Mouse (Mus musculus) embryonic facial prominence, embryonic 12.5 days (tissue): ENCODE data around the gene Ofd1. TPM values are rescaled to one million over a fixed set of nuclear protein-coding genes. Genes with fewer than 3 reads are reported as not detected.

Source experiments
- ATAC-seq: fragments of 200-750 bp; cut with Nextera tagmentation; 2 replicates; pipeline ENCODE4 v1.8.0; 2017; ENCODE audit not compliant: insufficient number of reproducible peaks, insufficient read depth, low FRiP score, low TSS enrichment
- H3K27ac ChIP-seq: fragments of 300-500 bp; sonication (generic); 2 replicates; pipeline ENCODE4 v1.5.1; 2016; ENCODE audit warnings: mild to moderate bottlenecking
- H3K27me3 ChIP-seq: fragments of 300-500 bp; sonication (generic); 2 replicates; pipeline ENCODE4 v1.6.1; 2016; ENCODE audit warnings: mild to moderate bottlenecking, moderate library complexity
- H3K36me3 ChIP-seq: fragments of 300-500 bp; sonication (generic); 2 replicates; pipeline ENCODE4 v1.6.1; 2016; ENCODE audit warnings: mild to moderate bottlenecking
- H3K4me1 ChIP-seq: fragments of 300-500 bp; sonication (generic); 2 replicates; pipeline ENCODE4 v1.6.1; 2016
- H3K4me2 ChIP-seq: fragments of 300-500 bp; sonication (generic); replicated peaks from 2 replicates; pipeline ENCODE4 v1.6.1; 2016; ENCODE audit warnings: mild to moderate bottlenecking, moderate library complexity
- H3K4me3 ChIP-seq: fragments of 300-500 bp; sonication (generic); 2 replicates; pipeline ENCODE4 v1.5.1; 2016; ENCODE audit warnings: mild to moderate bottlenecking
- H3K9ac ChIP-seq: fragments of 300-500 bp; sonication (generic); 2 replicates; pipeline ENCODE4 v1.6.1; 2016; ENCODE audit warnings: mild to moderate bottlenecking, moderate library complexity
- H3K9me3 ChIP-seq: fragments of 300-500 bp; sonication (generic); 2 replicates; pipeline ENCODE4 v1.6.1; 2016; ENCODE audit warnings: mild to moderate bottlenecking, moderate library complexity
- WGBS: fragments of 180-500 bp; shearing (Covaris S2); methylation state at CpG from one replicate; pipeline ENCODE4 v1.1.7; 2016; 5-methylcytosine and 5-hydroxymethylcytosine counted together
- polyA plus RNA-seq: library from polyadenylated mRNA; unstranded; fragments of >200 nt; fragmentation: Nextera tagmentation; extraction: Ambion mirVana; gene quantifications from 2 replicates; pipeline ENCODE4 v1.2.1, GENCODE M21; 2016

Ofd1 gene
- polyA plus RNA-seq, 1 experiment from 2014 or later: 9.1 TPM

GRCm38 (mm10) chrX:166358955-166359354 lies 81.5 kb downstream of the Ofd1 start:
- no peaks in the 10 kb centered on the region for H3K9me3 ChIP-seq
- ATAC-seq: no peak
- no peaks in the 10 kb centered on the region for H3K36me3 ChIP-seq
- H3K27me3 ChIP-seq: peaks cover 12% of the 10 kb centered on the region
- H3K9ac ChIP-seq: no peak overlapping the region
- no peak overlapping the region for H3K27ac ChIP-seq
- H3K4me3 ChIP-seq: no peak overlapping the region
- H3K4me1 ChIP-seq: no peaks in the 10 kb centered on the region
- no peak overlapping the region for H3K4me2 ChIP-seq
- 67% methylated on average over 2 of the region's 2 CpGs for WGBS

- H3K27me3 ChIP-seq: peaks cover 12% of the 10 kb centered on the region
- no peak overlapping the region for H3K4me2 ChIP-seq
- no peaks in the 10 kb centered on the region for H3K4me1 ChIP-seq
- H3K36me3 ChIP-seq: no peaks in the 10 kb centered on the region
- H3K9me3 ChIP-seq: no peaks in the 10 kb centered on the region
- no peak overlapping the region for H3K4me3 ChIP-seq
- H3K9ac ChIP-seq: no peak overlapping the region
- ATAC-seq: no peak
- WGBS: 85% methylated on average over 3 of the region's 3 CpGs
- H3K27ac ChIP-seq: no peak overlapping the region
These were observed 84.2 kb downstream of the Ofd1 start for GRCm38 (mm10) chrX:166356276-166356675.

GRCm38 (mm10) chrX:166354913-166355312 lies 85.6 kb downstream of the Ofd1 start:
- Histone ChIP-seq H3K4me2 (no peak overlapping the region), H3K36me3 (no peaks in the 10 kb centered on the region), H3K9ac (no peak overlapping the region), H3K9me3 (no peaks in the 10 kb centered on the region), H3K27me3 (peaks cover 12% of the 10 kb centered on the region), H3K4me1 (no peaks in the 10 kb centered on the region), H3K4me3 (no peak overlapping the region), H3K27ac (no peak overlapping the region)
- no peak for ATAC-seq
- WGBS: 91% methylated on average over 1 of the region's 1 CpGs

- H3K36me3 ChIP-seq: no peaks in the 10 kb centered on the region
- H3K27me3 ChIP-seq: peaks cover 11% of the 10 kb centered on the region; the same call in 1 of the 2 replicates
- H3K27ac ChIP-seq: no peak overlapping the region
- H3K9me3 ChIP-seq: no peaks in the 10 kb centered on the region
- H3K4me1 ChIP-seq: no peaks in the 10 kb centered on the region
- H3K9ac ChIP-seq: no peak overlapping the region
- H3K4me2 ChIP-seq: no peak overlapping the region
- no peak overlapping the region for H3K4me3 ChIP-seq
- ATAC-seq: no peak
- WGBS: 55% methylated on average over 2 of the region's 2 CpGs
These were observed 87.1 kb downstream of the Ofd1 start for GRCm38 (mm10) chrX:166353412-166353811.

GRCm38 (mm10) chrX:166351790-166352189 lies 88.7 kb downstream of the Ofd1 start:
- Histone ChIP-seq H3K9me3 (no peaks in the 10 kb centered on the region), H3K9ac (no peak overlapping the region), H3K27ac (no peak overlapping the region), H3K36me3 (no peaks in the 10 kb centered on the region), H3K4me1 (no peaks in the 10 kb centered on the region), H3K4me3 (no peak overlapping the region), H3K4me2 (no peak overlapping the region), H3K27me3 (peaks cover 9% of the 10 kb centered on the region; the same call in 1 of the 2 replicates)
- WGBS: 29% methylated on average over 6 of the region's 6 CpGs
- ATAC-seq: no peak

GRCm38 (mm10) chrX:166348634-166349033 lies 91.9 kb downstream of the Ofd1 start:
- WGBS: 73% methylated on average over 4 of the region's 4 CpGs
- no peak for ATAC-seq
- Histone ChIP-seq H3K27ac (no peak overlapping the region), H3K9ac (no peak overlapping the region), H3K36me3 (no peaks in the 10 kb centered on the region), H3K4me2 (no peak overlapping the region), H3K4me3 (no peak overlapping the region), H3K4me1 (no peaks in the 10 kb centered on the region), H3K27me3 (peaks cover 3% of the 10 kb centered on the region; the same call in 1 of the 2 replicates), H3K9me3 (no peaks in the 10 kb centered on the region)

- Histone ChIP-seq H3K27ac (no peak overlapping the region), H3K9me3 (no peaks in the 10 kb centered on the region), H3K36me3 (no peaks in the 10 kb centered on the region), H3K4me2 (no peak overlapping the region), H3K4me1 (no peaks in the 10 kb centered on the region), H3K27me3 (peaks cover 3% of the 10 kb centered on the region; the same call in 1 of the 2 replicates), H3K9ac (no peak overlapping the region), H3K4me3 (no peak overlapping the region)
- WGBS: 69% methylated on average over 6 of the region's 6 CpGs
- ATAC-seq: no peak
These were observed 92.4 kb downstream of the Ofd1 start for GRCm38 (mm10) chrX:166348086-166348485.

GRCm38 (mm10) chrX:166344228-166345015 lies 96.1 kb downstream of the Ofd1 start:
- H3K27me3 ChIP-seq: peaks cover 3% of the 10 kb centered on the region; the same call in 1 of the 2 replicates
- 0 out of 2 replicates have a peak overlapping the region, but pooled peaks have one; percentile 19 for H3K9ac ChIP-seq
- H3K27ac ChIP-seq: peak overlapping the region; percentile 30; the same call in 1 of the 2 replicates
- no peak; the same call in 1 of the 2 replicates for ATAC-seq
- peak overlapping the region; percentile 37 for H3K4me2 ChIP-seq
- 36% methylated on average over 10 of the region's 10 CpGs for WGBS
- no peaks in the 10 kb centered on the region for H3K4me1 ChIP-seq
- no peaks in the 10 kb centered on the region for H3K9me3 ChIP-seq
- H3K4me3 ChIP-seq: peak overlapping the region; percentile 21
- H3K36me3 ChIP-seq: no peaks in the 10 kb centered on the region

- Histone ChIP-seq H3K4me3 (no peak overlapping the region), H3K36me3 (no peaks in the 10 kb centered on the region), H3K9ac (no peak overlapping the region), H3K4me2 (no peak overlapping the region), H3K4me1 (no peaks in the 10 kb centered on the region), H3K27me3 (no peaks in the 10 kb centered on the region), H3K9me3 (no peaks in the 10 kb centered on the region), H3K27ac (no peak overlapping the region)
- no peak for ATAC-seq
- whole genome bisulfite sequencing: 81% methylated on average over 6 of the region's 6 CpGs
These were observed 98.7 kb downstream of the Ofd1 start for GRCm38 (mm10) chrX:166341795-166342194.

Other genes starting within 250 kb of the Ofd1 start
- 27.2 and 31.0 TPM in 2 replicates for gene Gpm6b, start 201.8 kb downstream of the Ofd1 start, polyA plus RNA-seq
- gene Trappc2, start 130 bp downstream of the Ofd1 start, polyA plus RNA-seq: 29.8 and 31.2 TPM in 2 replicates
- gene Rab9, start 39.2 kb upstream of the Ofd1 start, polyA plus RNA-seq: 57.7 and 59.9 TPM in 2 replicates
- 10.8 and 11.8 TPM in 2 replicates for gene Tceanc, start 77.9 kb upstream of the Ofd1 start, polyA plus RNA-seq
- gene Egfl6, start 145.0 kb upstream of the Ofd1 start, polyA plus RNA-seq: 44.7 and 49.8 TPM in 2 replicates